Mouse (Mus musculus) liver, embryonic 14.5 days (tissue): Measurements from ENCODE around the gene Prkaa2. TPM values are rescaled to one million over a fixed set of nuclear protein-coding genes. Genes with fewer than 3 reads are reported as not detected.
A peak's percentile ranks its signal among the peaks of the same experiment; 100 is the strongest.

Experiments
- ATAC-seq: fragments of 200-750 bp; cut with Nextera tagmentation; 2 replicates; pipeline ENCODE4 v1.8.0; 2017; ENCODE audit warnings: moderate number of reproducible peaks, mild to moderate bottlenecking, moderate library complexity; ENCODE audit not compliant: insufficient read depth
- DNase-seq, 3 experiments: peaks; one replicate each; pipeline ENCODE4 v3.0.0-alpha.2; 2012 to 2013; ENCODE audit warnings: low read depth in 3 of 3, low spot score in 3 of 3
- H3K27ac ChIP-seq: fragments of 300-500 bp; sonication (generic); 2 replicates; pipeline ENCODE4 v1.5.1; 2014; ENCODE audit warnings: moderate library complexity, mild to moderate bottlenecking, control low read depth, inconsistent platforms
- H3K27me3 ChIP-seq: fragments of 300-500 bp; sonication (generic); 2 replicates; pipeline ENCODE4 v1.6.1; 2014; ENCODE audit warnings: mild to moderate bottlenecking, low read length, moderate library complexity; ENCODE audit not compliant: control insufficient read depth, insufficient read depth
- H3K36me3 ChIP-seq: fragments of 300-500 bp; sonication (generic); replicated peaks from 2 replicates; pipeline ENCODE4 v1.6.1; 2014; ENCODE audit warnings: low read depth; ENCODE audit not compliant: control insufficient read depth, insufficient read depth
- H3K4me1 ChIP-seq, 2 experiments: fragments of 200-500 bp in 1 of 2; fragments of 300-500 bp in 1 of 2; sonication (generic) in 1 of 2; replicated peaks; 2 replicates each; pipeline ENCODE4 v1.6.1; 2012 to 2014; ENCODE audit warnings: antibody characterized with exemption in 1 of 2, inconsistent platforms in 1 of 2, low read length in 1 of 2; ENCODE audit not compliant: control insufficient read depth in 2 of 2, insufficient read depth in 2 of 2
- H3K4me2 ChIP-seq: fragments of 300-500 bp; sonication (generic); 2 replicates; pipeline ENCODE4 v1.6.1; 2014; ENCODE audit warnings: low read depth, mild to moderate bottlenecking, control low read depth, moderate library complexity
- H3K4me3 ChIP-seq, 2 experiments: fragments of 200-500 bp in 1 of 2; fragments of 300-500 bp in 1 of 2; sonication (generic) in 1 of 2; 2 replicates each; pipeline ENCODE4 v1.5.1; 2012 to 2014; ENCODE audit warnings: low read depth in 2 of 2, low read length in 2 of 2, mild to moderate bottlenecking in 2 of 2, control low read depth in 1 of 2, inconsistent platforms in 1 of 2, moderate library complexity in 1 of 2; ENCODE audit not compliant: insufficient read depth in 1 of 2
- H3K9ac ChIP-seq: fragments of 300-500 bp; sonication (generic); replicated peaks from 2 replicates; pipeline ENCODE4 v1.6.1; 2014; ENCODE audit warnings: mild to moderate bottlenecking, control low read depth, moderate library complexity
- H3K9me3 ChIP-seq: fragments of 300-500 bp; sonication (generic); 2 replicates; pipeline ENCODE4 v1.6.1; 2016; ENCODE audit warnings: low read length, mixed read lengths; ENCODE audit not compliant: control insufficient read depth
- CTCF ChIP-seq: IDR thresholded peaks from 2 replicates; pipeline ENCODE4 v1.5.1; 2016; ENCODE audit warnings: antibody characterized with exemption, low read depth, control low read depth
- EP300 ChIP-seq: IDR thresholded peaks from 2 replicates; pipeline ENCODE4 v1.6.1; 2016; ENCODE audit warnings: antibody characterized with exemption, low read depth
- WGBS: fragments of 180-500 bp; shearing (Covaris S2); extraction: QIAGEN DNeasy Blood & Tissue Kit; methylation state at CpG from one replicate; pipeline ENCODE4 v1.1.7; 2014; ENCODE audit not compliant: insufficient replicate concordance; 5-methylcytosine and 5-hydroxymethylcytosine counted together
- polyA plus RNA-seq, 2 experiments: library from polyadenylated mRNA; depleted of rRNA in 1 of 2; stranded (reverse) in 1 of 2; unstranded in 1 of 2; fragments of >200 nt; fragmentation: Nextera tagmentation in 1 of 2; extraction: Ambion mirVana in 1 of 2; gene quantifications; 2 replicates each; pipeline versions ENCODE4 v1.2.1 to v1.2.3; 2012 to 2014

The Prkaa2 gene
- polyA plus RNA-seq, 2 experiments = 0.17 to 0.19 TPM

- Histone ChIP-seq H3K9me3 (no peaks in the 10 kb centered on the region), H3K27ac (no peak within 1 kb of the TSS), H3K4me3 (peak within 1 kb of the TSS; percentile 58 to 70), H3K27me3 (peaks cover 27% of the 10 kb centered on the region), H3K4me2 (peak within 1 kb of the TSS; percentile 47), H3K36me3 (no peaks in the 10 kb centered on the region), H3K4me1 (peaks cover 0 to 1% of the 10 kb centered on the region in 2 experiments; a peak in 1 of 4 replicates), H3K9ac (peak within 1 kb of the TSS; percentile 23; the same call in 1 of the 2 replicates)
- TF ChIP-seq CTCF (no peak), EP300 (no peak)
- ATAC-seq = peak; percentile 56
- 1% methylated on average over 76 of the region's 77 CpGs for whole genome bisulfite sequencing
- peak in 2 of 3 experiments; percentile 9 to 24 for DNase-seq
Observed at GRCm38 (mm10) chr4:105157276-105158168, 47.8 kb upstream of the Prkaa2 start, which contains the start of gene Plpp3. TSS of gene Plpp3 (plus strand) at chr4:105157347.

GRCm38 (mm10) chr4:105156955-105157275 is 47.2 kb upstream of the Prkaa2 start:
- no peak for ATAC-seq
- H3K4me2 ChIP-seq = peak overlapping the region; percentile 47
- no peak overlapping the region for H3K27ac ChIP-seq
- 5% methylated on average over 4 of the region's 4 CpGs for WGBS
- no peak; the same call in 1 of the 2 replicates for TF ChIP-seq CTCF
- TF ChIP-seq EP300 = no peak
- H3K4me3 ChIP-seq = peak overlapping the region; percentile 58 to 70; a peak in 3 of 4 replicates
- H3K9ac ChIP-seq = no peak overlapping the region
- H3K36me3 ChIP-seq = no peaks in the 10 kb centered on the region
- no peaks in the 10 kb centered on the region for H3K4me1 ChIP-seq
- H3K27me3 ChIP-seq = peaks cover 27% of the 10 kb centered on the region
- H3K9me3 ChIP-seq = no peaks in the 10 kb centered on the region
- DNase-seq = no peak

- Histone ChIP-seq H3K4me1 (no peaks in the 10 kb centered on the region), H3K4me3 (no peak overlapping the region), H3K27me3 (peaks cover 27% of the 10 kb centered on the region), H3K4me2 (no peak overlapping the region), H3K36me3 (no peaks in the 10 kb centered on the region), H3K27ac (no peak overlapping the region), H3K9ac (no peak overlapping the region), H3K9me3 (no peaks in the 10 kb centered on the region)
- TF ChIP-seq CTCF (no peak), EP300 (no peak)
- DNase-seq (no peak), ATAC-seq (no peak)
- 49% methylated on average over 7 of the region's 7 CpGs for WGBS
Observed at GRCm38 (mm10) chr4:105156281-105156680, 46.6 kb upstream of the Prkaa2 start.

GRCm38 (mm10) chr4:105153227-105153626 is 43.5 kb upstream of the Prkaa2 start:
- ATAC-seq = no peak
- WGBS = 59% methylated on average over 3 of the region's 3 CpGs
- peaks cover 11% of the 10 kb centered on the region for H3K27me3 ChIP-seq

GRCm38 (mm10) chr4:105151911-105152690 is 42.4 kb upstream of the Prkaa2 start:
- TF ChIP-seq CTCF (peak; percentile 60), EP300 (no peak)
- DNase-seq = no peak
- no peaks in the 10 kb centered on the region for H3K9me3 ChIP-seq
- no peaks in the 10 kb centered on the region for H3K27me3 ChIP-seq
- no peak for ATAC-seq
- H3K9ac ChIP-seq = no peak overlapping the region
- WGBS = 37% methylated on average over 14 of the region's 14 CpGs
- H3K4me2 ChIP-seq = no peak overlapping the region
- no peak overlapping the region for H3K4me3 ChIP-seq
- H3K4me1 ChIP-seq = no peaks in the 10 kb centered on the region
- no peaks in the 10 kb centered on the region for H3K36me3 ChIP-seq
- no peak overlapping the region for H3K27ac ChIP-seq

More at GRCm38 (mm10) chr4:105153227-105153626, 43.5 kb upstream of the Prkaa2 start:
- no peak for TF ChIP-seq EP300
- no peak for TF ChIP-seq CTCF
- H3K4me1 ChIP-seq = no peaks in the 10 kb centered on the region
- no peak overlapping the region for H3K9ac ChIP-seq
- DNase-seq = no peak
- no peaks in the 10 kb centered on the region for H3K9me3 ChIP-seq
- no peak overlapping the region for H3K4me2 ChIP-seq
- H3K4me3 ChIP-seq = no peak overlapping the region
- no peaks in the 10 kb centered on the region for H3K36me3 ChIP-seq
- H3K27ac ChIP-seq = no peak overlapping the region
